In genomic region chr13:55836786-55837780, GRCm38 (mm10) we compare ENCODE assay signal across 20 mouse cellular contexts. TPM values are rescaled to one million over a fixed set of nuclear protein-coding genes. Genes with fewer than 3 reads are reported as not detected.
DNase-seq lines count a peak whose midpoint lies in the region; ATAC-seq and TF ChIP-seq lines count a peak whose summit lies in the region.
"Had no signal": no experiment of that assay in that cellular context is flagged by ENCODE, and none has a peak within 500 bp of the region (broad histone marks: within the 10 kb centered on the region; RNA-seq: fewer than 3 reads in every experiment).

No protein-coding gene starts in this region.

- TF ChIP-seq CTCF in forebrain, postnatal 0 days (IDR thresholded peaks at IDR 0.05; ENCODE audit: low read depth), result no peak
- no peak for TF ChIP-seq CTCF in E14TG2a.4 (conservative IDR thresholded peaks at IDR 0.05; ENCODE audit: low read length)

- no peaks in the 10 kb centered on the region for H3K36me3 ChIP-seq in forebrain, embryonic 11.5 days (ENCODE audit: control insufficient read depth, insufficient read depth, low read length)
- no peaks in the 10 kb centered on the region for H3K36me3 ChIP-seq in forebrain, postnatal 0 days (ENCODE audit: insufficient read depth)
- H3K36me3 ChIP-seq in E14TG2a.4 (ENCODE audit: insufficient read depth, low read length), result no peaks in the 10 kb centered on the region
- no peaks in the 10 kb centered on the region for H3K36me3 ChIP-seq in embryonic facial prominence, embryonic 10.5 days (replicated peaks)
- H3K36me3 ChIP-seq in limb, embryonic 12.5 days, result no peaks in the 10 kb centered on the region

- H3K4me1 ChIP-seq in forebrain, embryonic 11.5 days (replicated peaks; ENCODE audit: control insufficient read depth, insufficient read depth, low read length), result peaks cover 6% of the 10 kb centered on the region; the same call in 1 of the 2 replicates
- no peaks in the 10 kb centered on the region for H3K4me1 ChIP-seq in forebrain, postnatal 0 days (ENCODE audit: insufficient read depth)
- H3K4me1 ChIP-seq in E14TG2a.4 (replicated peaks; ENCODE audit: low read depth, low read length), result peaks cover 23% of the 10 kb centered on the region
- peaks cover 49% of the 10 kb centered on the region for H3K4me1 ChIP-seq in embryonic facial prominence, embryonic 10.5 days
- H3K4me1 ChIP-seq in limb, embryonic 12.5 days (replicated peaks), result peaks cover 57% of the 10 kb centered on the region

- H3K27ac ChIP-seq in forebrain, embryonic 11.5 days (ENCODE audit: low read depth, low read length), result no peak overlapping the region
- H3K27ac ChIP-seq in forebrain, postnatal 0 days (ENCODE audit: low read depth, low read length), result no peak overlapping the region
- peak overlapping the region; percentile 87 for H3K27ac ChIP-seq in embryonic facial prominence, embryonic 10.5 days (replicated peaks)
- H3K27ac ChIP-seq in limb, embryonic 12.5 days, result peak overlapping the region; percentile 99
- H3K27ac ChIP-seq: layer of hippocampus, adult 2 months had no signal

- no peak overlapping the region for H3K4me3 ChIP-seq in forebrain, embryonic 11.5 days (ENCODE audit: low read depth, low read length)
- H3K4me3 ChIP-seq in forebrain, postnatal 0 days (ENCODE audit: low read depth, low read length), result no peak overlapping the region
- H3K4me3 ChIP-seq in E14TG2a.4 (replicated peaks; ENCODE audit: low read length), result peak overlapping the region; percentile 20; the same call in 1 of the 2 replicates
- H3K4me3 ChIP-seq in embryonic facial prominence, embryonic 10.5 days, result peak overlapping the region; percentile 63
- H3K4me3 ChIP-seq in limb, embryonic 12.5 days (replicated peaks), result peak overlapping the region; percentile 71
- H3K4me3 ChIP-seq: layer of hippocampus, adult 2 months had no signal

- no peak for ATAC-seq in forebrain, embryonic 11.5 days (replicated peaks; ENCODE audit: low FRiP score)
- ATAC-seq in forebrain, postnatal 0 days, result no peak
- ATAC-seq in limb, embryonic 12.5 days (ENCODE audit: insufficient number of reproducible peaks, insufficient read depth, low FRiP score, low TSS enrichment, low read depth), result no peak
- ATAC-seq: forebrain, embryonic 14.5 days; inflammation-experienced regulatory T-cells, adult 6 months had no signal

- DNase-seq in forebrain, embryonic 11.5 days (ENCODE audit: low spot score), result peak; percentile 61
- no peak for DNase-seq in forebrain, postnatal 0 days
- DNase-seq in embryonic facial prominence, embryonic 10.5 days (ENCODE audit: low spot score), result peak; percentile 65
- no peak for DNase-seq in heart, adult 11 months
- DNase-seq in layer of hippocampus, adult 11-12 months (ENCODE audit: low spot score), result no peak
- no peak for DNase-seq in adrenal gland, postnatal 4 days (ENCODE audit: low spot score in 2 of 2)
- DNase-seq: adrenal gland, postnatal 10 days; cerebellum, adult 9-11 months; gastrocnemius, postnatal 14 days; right cerebral cortex, postnatal 25 days had no signal

- H3K27me3 ChIP-seq in forebrain, embryonic 11.5 days (ENCODE audit: control insufficient read depth, insufficient read depth, low read length), result peaks cover 91% of the 10 kb centered on the region
- peaks cover 87% of the 10 kb centered on the region for H3K27me3 ChIP-seq in forebrain, postnatal 0 days (ENCODE audit: insufficient read depth, low read length)
- H3K27me3 ChIP-seq in E14TG2a.4 (ENCODE audit: insufficient read depth, low read length), result peaks cover 100% of the 10 kb centered on the region
- peaks cover 100% of the 10 kb centered on the region for H3K27me3 ChIP-seq in embryonic facial prominence, embryonic 10.5 days (replicated peaks; ENCODE audit: low read depth, poor library complexity, severe bottlenecking)
- H3K27me3 ChIP-seq in limb, embryonic 12.5 days, result peaks cover 97% of the 10 kb centered on the region

- WGBS in forebrain, embryonic 11.5 days, result 2% methylated on average over 32 of the region's 32 CpGs
- 1% methylated on average over 32 of the region's 32 CpGs for WGBS in forebrain, postnatal 0 days
- under 1% methylated on average over 32 of the region's 32 CpGs for WGBS in embryonic facial prominence, embryonic 10.5 days
- WGBS in limb, embryonic 12.5 days, result under 1% methylated on average over 32 of the region's 32 CpGs

- H3K4me2 ChIP-seq in forebrain, embryonic 11.5 days (ENCODE audit: low read depth, low read length, severe bottlenecking), result no peak overlapping the region
- H3K4me2 ChIP-seq in forebrain, postnatal 0 days (ENCODE audit: low read depth), result no peak overlapping the region
- H3K4me2 ChIP-seq in limb, embryonic 12.5 days, result peak overlapping the region; percentile 74

- H3K9me3 ChIP-seq in forebrain, embryonic 11.5 days (ENCODE audit: control insufficient read depth, low read length), result no peaks in the 10 kb centered on the region; the same call in 1 of the 2 replicates
- H3K9me3 ChIP-seq in forebrain, postnatal 0 days (ENCODE audit: low read length), result no peaks in the 10 kb centered on the region
- H3K9me3 ChIP-seq in E14TG2a.4 (ENCODE audit: low read length), result no peaks in the 10 kb centered on the region; the same call in 1 of the 2 replicates
- no peaks in the 10 kb centered on the region for H3K9me3 ChIP-seq in embryonic facial prominence, embryonic 10.5 days
- H3K9me3 ChIP-seq in limb, embryonic 12.5 days, result no peaks in the 10 kb centered on the region

- H3K9ac ChIP-seq in forebrain, embryonic 11.5 days (ENCODE audit: low read length), result no peak overlapping the region
- no peak overlapping the region for H3K9ac ChIP-seq in forebrain, postnatal 0 days
- peak overlapping the region; percentile 98 for H3K9ac ChIP-seq in limb, embryonic 12.5 days (replicated peaks)

RNA-seq across cellular contexts. Expression of gene Pitx1, which starts 1.1 kb away (rescaled TPM):
- polyA plus RNA-seq in forebrain, embryonic 11.5 days (2014; fragmentation: Nextera tagmentation; extraction: Ambion mirVana), result 0.76 and 0.99 TPM in 2 replicates
- total RNA-seq in forebrain, postnatal 0 days (2014; rRNA removed), result not detected in 2 replicates
- polyA plus RNA-seq in forebrain, postnatal 0 days (2015; fragmentation: Nextera tagmentation; extraction: Ambion mirVana), result not detected in 2 replicates
- 44.2 and 52.9 TPM in 2 replicates for polyA plus RNA-seq in embryonic facial prominence, embryonic 10.5 days (2016; fragmentation: Nextera tagmentation; extraction: Ambion mirVana)
- polyA plus RNA-seq in limb, embryonic 12.5 days (2016; fragmentation: Nextera tagmentation; extraction: Ambion mirVana), result 174 and 206 TPM in 2 replicates
- under 1 TPM in 1 of 2 experiments, not detected in 1; 0.11 TPM for total RNA-seq in adrenal gland, postnatal 4 days (2021)
- total RNA-seq: adrenal gland, postnatal 10 days; heart, postnatal 25 days; layer of hippocampus, adult 2 months; left cerebral cortex, adult 18-20 months; megakaryocyte, adult 5-6 weeks had no signal
- polyA plus RNA-seq: forebrain, embryonic 14.5 days; inflammation-experienced regulatory T-cells, adult 6 months had no signal

RNA-seq across cellular contexts. Expression of gene Catsper3, which starts 52.7 kb away (rescaled TPM):
- not detected in 2 replicates for polyA plus RNA-seq in forebrain, embryonic 11.5 days (2014; fragmentation: Nextera tagmentation; extraction: Ambion mirVana)
- total RNA-seq in forebrain, postnatal 0 days (2014; rRNA removed), result not detected in 2 replicates
- 0.14 and 0.19 TPM in 2 replicates for polyA plus RNA-seq in forebrain, postnatal 0 days (2015; fragmentation: Nextera tagmentation; extraction: Ambion mirVana)
- polyA plus RNA-seq in embryonic facial prominence, embryonic 10.5 days (2016; fragmentation: Nextera tagmentation; extraction: Ambion mirVana), result not detected in 2 replicates
- 0.15 TPM in 1 of 2 replicates, not detected in the other for polyA plus RNA-seq in limb, embryonic 12.5 days (2016; fragmentation: Nextera tagmentation; extraction: Ambion mirVana)
- under 1 TPM in 1 of 2 experiments, not detected in 1; 0.31 TPM for total RNA-seq in adrenal gland, postnatal 4 days (2021)
- total RNA-seq: heart, postnatal 25 days; megakaryocyte, adult 5-6 weeks had no signal
- polyA plus RNA-seq: forebrain, embryonic 14.5 days; inflammation-experienced regulatory T-cells, adult 6 months; liver, embryonic 11.5 days; lung, embryonic 16.5 days had no signal

Comparison
In these comparisons a context has a peak if more than half of its experiments do, and no peak if none do; other contexts are left out.
1. DNase-seq: peak in forebrain, embryonic 11.5 days (single experiment) and embryonic facial prominence, embryonic 10.5 days (single experiment); none in forebrain, postnatal 0 days (single experiment), heart, adult 11 months (single experiment), layer of hippocampus, adult 11-12 months (single experiment) and adrenal gland, postnatal 4 days (0 of 2).
2. H3K27ac ChIP-seq: peak in embryonic facial prominence, embryonic 10.5 days (single experiment) and limb, embryonic 12.5 days (single experiment); none in forebrain, embryonic 11.5 days (single experiment) and forebrain, postnatal 0 days (single experiment).
3. H3K4me3 ChIP-seq: peak in E14TG2a.4 (single experiment), embryonic facial prominence, embryonic 10.5 days (single experiment) and limb, embryonic 12.5 days (single experiment); none in forebrain, embryonic 11.5 days (single experiment) and forebrain, postnatal 0 days (single experiment).
4. RNA of gene Pitx1, which starts 1.1 kb away (polyA plus RNA-seq): 174 to 206 TPM in limb, embryonic 12.5 days and 44.2 to 52.9 TPM in embryonic facial prominence, embryonic 10.5 days; 0.76 to 0.99 TPM in forebrain, embryonic 11.5 days and not detected in forebrain, postnatal 0 days; every median in the first group is over 10 times any median in the second.